Mouse (Mus musculus) kidney, adult 2 months (tissue): ENCODE measurements around the gene Pgf. TPM values are rescaled to one million over a fixed set of nuclear protein-coding genes. Genes with fewer than 3 reads are reported as not detected.

Experiments
- DNase-seq: peaks from one replicate; pipeline ENCODE4 v3.0.0; 2021
- H3K27ac ChIP-seq: fragments of 200-500 bp; 2 replicates; pipeline ENCODE4 v1.5.1; 2012; ENCODE audit warnings: low read depth, low read length, control low read depth, inconsistent platforms; ENCODE audit not compliant: insufficient read depth
- H3K27me3 ChIP-seq: fragments of 200-500 bp; replicated peaks from 2 replicates; pipeline ENCODE4 v1.6.1; 2012; ENCODE audit warnings: mild to moderate bottlenecking, moderate library complexity, low read length, inconsistent platforms; ENCODE audit not compliant: control insufficient read depth, insufficient read depth
- H3K36me3 ChIP-seq: fragments of 200-500 bp; 2 replicates; pipeline ENCODE4 v1.6.1; 2012; ENCODE audit warnings: mild to moderate bottlenecking, moderate library complexity, low read length, inconsistent platforms; ENCODE audit not compliant: control insufficient read depth, insufficient read depth
- H3K4me1 ChIP-seq: fragments of 200-500 bp; 2 replicates; pipeline ENCODE4 v1.6.1; 2011; ENCODE audit warnings: low read length; ENCODE audit not compliant: control insufficient read depth, insufficient read depth
- H3K4me3 ChIP-seq: fragments of 200-500 bp; 2 replicates; pipeline ENCODE4 v1.5.1; 2011; ENCODE audit warnings: mild to moderate bottlenecking, low read depth, low read length, control low read depth; ENCODE audit not compliant: insufficient read depth
- CTCF ChIP-seq: fragments of 200-500 bp; conservative IDR thresholded peaks from 2 replicates; pipeline ENCODE4 v1.5.1; 2011; ENCODE audit warnings: low read depth, mild to moderate bottlenecking, control low read depth, low read length, moderate library complexity, mixed read lengths; ENCODE audit not compliant: insufficient read depth, insufficient read length
- POLR2A ChIP-seq: fragments of 200-500 bp; IDR thresholded peaks from one replicate; pipeline ENCODE4 v1.6.1; 2011; ENCODE audit warnings: low read depth, low read length, control low read depth
- WGBS: fragments of 180-500 bp; shearing (Covaris S2); methylation state at CpG from one replicate; pipeline ENCODE4 v1.1.7; 2018; 5-methylcytosine and 5-hydroxymethylcytosine counted together
- polyA plus RNA-seq: library from polyadenylated mRNA; depleted of rRNA; stranded (reverse); fragments of >200 nt; gene quantifications from 2 replicates; pipeline ENCODE4 v1.2.3, GENCODE M21; 2012

Pgf gene
- polyA plus RNA-seq, 1 experiment: 1.2 TPM

DNA sequence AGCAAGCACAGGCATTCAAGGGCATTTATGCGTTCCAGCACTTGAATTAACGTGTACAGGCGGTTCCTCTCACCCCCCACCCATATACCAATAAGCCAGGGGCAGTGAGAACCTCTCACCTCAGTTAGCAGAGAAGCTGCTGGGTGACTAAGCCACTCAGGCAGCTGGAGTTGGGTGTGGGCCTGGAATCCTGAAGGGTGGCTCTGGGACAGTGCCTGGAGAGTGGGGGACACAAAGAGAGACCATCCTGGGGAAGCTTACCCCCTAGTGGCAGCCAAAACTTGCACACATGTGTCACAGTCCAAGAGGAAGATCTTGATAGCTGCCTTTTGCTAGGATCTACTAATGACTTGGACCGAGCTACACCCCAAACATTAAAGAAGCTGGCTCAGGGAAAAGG lies 41.0 kb downstream of the Pgf start:
- DNase-seq: no peak
- H3K27ac ChIP-seq: no peak overlapping the region
- no peaks in the 10 kb centered on the region for H3K27me3 ChIP-seq
- peaks cover 1% of the 10 kb centered on the region; the same call in 1 of the 2 replicates for H3K36me3 ChIP-seq
- TF ChIP-seq POLR2A (no peak), CTCF (no peak)
- no peak overlapping the region for H3K4me3 ChIP-seq
- no peaks in the 10 kb centered on the region for H3K4me1 ChIP-seq
- WGBS: 82% methylated on average over 4 of the region's 4 CpGs

DNA sequence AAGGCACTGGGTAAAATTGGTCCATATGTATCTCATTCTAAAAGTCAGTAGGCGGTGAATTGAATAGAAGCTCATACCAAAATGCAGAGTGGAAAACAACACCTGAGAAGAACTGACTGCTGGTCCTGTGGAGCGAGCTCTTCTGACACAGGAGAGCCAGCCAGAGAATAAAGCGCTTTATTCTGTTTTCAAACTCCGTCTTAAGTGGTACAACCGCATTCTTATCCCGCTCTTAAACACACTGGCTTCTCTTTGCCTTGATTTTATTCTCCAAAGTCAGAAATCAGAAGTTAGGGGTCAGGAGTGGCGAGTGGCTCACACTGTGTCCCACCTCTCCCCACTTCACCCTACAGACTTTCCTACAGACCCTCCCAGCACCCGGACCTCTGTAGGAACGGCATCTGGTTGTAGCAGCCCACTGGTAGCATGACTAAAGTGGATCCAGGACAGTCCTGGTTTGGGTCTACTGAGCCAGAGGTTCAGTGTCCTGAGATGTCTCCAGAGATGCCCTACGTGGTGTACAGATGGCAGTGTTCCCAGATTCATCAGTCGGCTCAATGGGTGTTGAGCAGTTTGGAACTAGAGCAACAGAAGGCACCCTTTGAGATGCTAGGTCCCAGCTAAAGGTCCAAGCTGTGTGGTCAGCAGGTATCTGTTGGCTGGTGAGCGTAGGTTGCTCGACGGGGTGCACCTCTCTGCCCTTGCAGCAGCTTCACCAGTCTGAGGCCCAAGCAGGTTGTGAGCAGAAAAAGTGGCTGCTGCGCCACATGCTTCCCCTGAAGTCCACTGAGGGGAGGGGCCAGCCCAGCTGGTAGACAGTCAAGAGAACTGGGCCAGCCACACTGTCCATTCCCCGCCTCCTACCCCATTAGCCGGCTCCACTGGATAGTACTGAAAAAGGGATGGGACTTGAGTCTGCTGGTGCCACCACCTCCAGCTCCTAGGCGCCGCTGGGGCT lies 41.8 kb downstream of the Pgf start:
- no peak for DNase-seq
- no peak for TF ChIP-seq POLR2A
- TF ChIP-seq CTCF: no peak
- peaks cover 3% of the 10 kb centered on the region for H3K36me3 ChIP-seq
- H3K27ac ChIP-seq: no peak overlapping the region
- H3K4me1 ChIP-seq: no peaks in the 10 kb centered on the region
- H3K27me3 ChIP-seq: no peaks in the 10 kb centered on the region
- H3K4me3 ChIP-seq: no peak overlapping the region
- 70% methylated on average over 19 of the region's 19 CpGs for WGBS

DNA sequence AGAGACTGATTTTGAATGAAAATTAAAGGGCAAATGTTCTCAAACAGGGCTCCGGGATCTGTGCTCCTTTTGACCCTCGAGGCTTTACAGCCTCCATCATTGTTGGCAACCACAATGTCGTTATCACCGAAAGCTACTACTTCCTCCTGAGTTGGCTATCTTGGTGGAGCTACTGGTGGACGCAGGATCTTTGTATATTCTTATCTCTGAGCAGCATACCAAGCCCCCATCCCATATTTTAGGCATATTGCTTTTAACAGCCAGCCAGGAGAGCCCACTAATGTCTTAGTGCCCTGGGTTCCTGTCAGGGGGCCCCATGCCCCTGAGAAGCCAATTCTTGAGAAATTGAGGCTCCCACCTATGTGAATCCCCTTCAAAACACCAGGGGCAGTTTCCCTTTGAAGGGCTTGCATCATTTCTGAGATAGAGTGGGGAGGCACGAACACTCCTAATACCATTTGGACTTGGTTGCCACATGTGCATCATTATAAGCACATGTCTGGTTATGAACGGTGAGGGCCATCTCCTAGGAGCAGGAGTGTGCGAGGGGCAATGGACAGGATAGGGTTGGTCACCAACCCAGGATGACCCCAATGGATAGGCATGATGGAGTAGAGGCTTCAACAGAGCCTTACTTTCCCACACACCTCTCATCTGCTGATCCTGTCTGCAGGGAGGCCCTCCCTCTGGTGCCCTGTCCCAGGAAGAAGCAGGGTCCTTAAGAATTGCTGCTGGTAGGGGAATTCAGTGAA lies 43.4 kb downstream of the Pgf start:
- whole genome bisulfite sequencing: 81% methylated on average over 8 of the region's 8 CpGs
- Histone ChIP-seq H3K4me3 (no peak overlapping the region), H3K36me3 (peaks cover 13% of the 10 kb centered on the region), H3K27ac (no peak overlapping the region), H3K27me3 (no peaks in the 10 kb centered on the region), H3K4me1 (no peaks in the 10 kb centered on the region)
- no peak for DNase-seq
- TF ChIP-seq CTCF: no peak
- TF ChIP-seq POLR2A: no peak

DNA sequence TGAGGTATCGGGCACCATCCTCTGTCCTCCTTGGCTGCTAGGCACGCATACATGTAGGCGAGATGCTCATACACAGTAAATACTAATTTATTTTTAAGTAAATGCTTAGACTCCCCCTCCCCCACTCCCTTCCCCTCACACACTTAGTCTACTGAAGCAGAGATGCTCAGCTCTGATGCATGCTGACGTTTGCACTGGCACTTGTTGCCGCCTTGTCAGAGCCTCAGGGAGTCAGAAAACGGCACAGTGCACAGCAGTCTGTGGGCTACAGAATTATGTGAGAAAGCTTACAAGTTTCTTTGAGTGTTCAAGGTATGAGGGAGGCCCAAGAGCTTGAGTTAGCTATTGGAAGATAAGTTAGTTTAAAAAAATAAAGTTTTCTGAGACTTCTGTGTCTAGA lies 46.2 kb downstream of the Pgf start:
- Histone ChIP-seq H3K27me3 (no peaks in the 10 kb centered on the region), H3K36me3 (peaks cover 18% of the 10 kb centered on the region), H3K4me1 (no peaks in the 10 kb centered on the region; the same call in 1 of the 2 replicates), H3K27ac (no peak overlapping the region), H3K4me3 (no peak overlapping the region)
- TF ChIP-seq POLR2A (no peak), CTCF (no peak)
- no peak for DNase-seq
- WGBS: 87% methylated on average over 6 of the region's 6 CpGs

DNA sequence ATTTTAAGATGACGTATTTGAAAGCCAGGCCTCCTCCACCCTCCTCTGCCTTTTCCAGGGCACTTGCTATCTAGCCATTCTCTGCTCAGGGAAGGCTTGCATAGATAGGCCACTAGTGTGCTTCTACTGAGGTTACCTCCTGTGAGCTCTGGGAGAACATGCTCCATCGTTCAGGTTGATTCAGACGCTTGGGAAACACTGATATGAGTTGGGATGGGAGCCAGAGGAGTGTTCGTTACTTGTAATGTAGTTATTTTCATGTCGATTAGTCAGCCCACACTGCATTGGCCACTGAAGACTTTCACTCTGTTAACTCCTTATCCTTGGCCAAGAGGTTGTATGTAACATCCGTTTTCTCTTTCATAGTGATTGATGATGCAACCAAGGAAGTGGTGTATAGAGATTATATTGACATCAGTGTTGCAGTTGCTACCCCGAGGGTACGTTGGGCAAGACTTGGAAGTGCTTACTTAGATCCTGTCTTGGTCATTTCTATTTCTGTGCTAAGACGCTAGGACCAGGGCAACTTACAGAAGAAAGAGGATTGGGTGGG lies 48.1 kb downstream of the Pgf start:
- TF ChIP-seq POLR2A (no peak), CTCF (no peak)
- Histone ChIP-seq H3K4me1 (no peaks in the 10 kb centered on the region; the same call in 1 of the 2 replicates), H3K27me3 (no peaks in the 10 kb centered on the region), H3K27ac (no peak overlapping the region), H3K4me3 (no peak overlapping the region), H3K36me3 (peaks cover 20% of the 10 kb centered on the region)
- 94% methylated on average over 9 of the region's 9 CpGs for WGBS
- DNase-seq: no peak

DNA sequence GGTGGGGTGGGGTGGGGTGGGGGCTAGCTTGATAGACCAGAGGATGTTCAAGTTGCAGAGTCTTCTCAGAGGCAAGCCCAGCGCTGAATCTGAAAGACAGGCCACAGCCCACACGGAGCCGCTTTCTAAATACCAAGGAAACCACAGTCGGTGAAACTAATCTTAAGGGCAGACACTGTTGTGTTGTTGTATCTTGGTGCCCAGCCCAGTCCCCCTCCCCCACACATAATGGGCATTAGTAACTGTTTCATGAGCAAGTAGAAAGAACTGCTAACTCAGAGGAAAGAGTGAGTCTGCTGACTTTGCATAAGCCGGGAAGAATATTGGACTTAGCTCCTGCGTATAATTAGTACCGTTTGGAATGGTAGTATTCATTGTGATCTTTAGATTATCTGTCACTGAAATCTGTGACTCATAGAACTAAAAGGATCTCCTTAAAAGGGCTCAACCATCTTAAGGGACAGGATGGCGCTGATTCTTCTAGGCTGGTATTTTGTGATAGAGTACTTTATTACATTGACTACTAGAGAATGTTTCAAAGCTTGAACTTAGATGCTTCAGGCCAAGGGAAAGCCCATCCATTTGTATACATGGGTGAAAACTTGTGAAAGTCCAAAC lies 50.5 kb downstream of the Pgf start:
- DNase-seq: peak; percentile 90
- no peak overlapping the region for H3K4me3 ChIP-seq
- WGBS: 46% methylated on average over 8 of the region's 8 CpGs
- H3K27ac ChIP-seq: no peak overlapping the region
- H3K36me3 ChIP-seq: peaks cover 27% of the 10 kb centered on the region
- no peaks in the 10 kb centered on the region for H3K27me3 ChIP-seq
- TF ChIP-seq POLR2A: no peak
- no peak for TF ChIP-seq CTCF
- no peaks in the 10 kb centered on the region; the same call in 1 of the 2 replicates for H3K4me1 ChIP-seq
